Mouse (Mus musculus) liver, embryonic 11.5 days (tissue): ENCODE data around the gene Capn9. TPM values are rescaled to one million over a fixed set of nuclear protein-coding genes. Genes with fewer than 3 reads are reported as not detected.
A peak's percentile ranks its signal among the peaks of the same experiment; 100 is the strongest.

ENCODE experiments used
- ATAC-seq: fragments of 200-750 bp; cut with Nextera tagmentation; replicated peaks from 2 replicates; pipeline ENCODE4 v1.8.0; 2017; ENCODE audit warnings: moderate number of reproducible peaks, mild to moderate bottlenecking, moderate TSS enrichment, moderate library complexity; ENCODE audit not compliant: low FRiP score
- DNase-seq: peaks from one replicate; pipeline ENCODE4 v3.0.0-alpha.2; 2017; ENCODE audit warnings: low spot score
- H3K27ac ChIP-seq: fragments of 300-500 bp; sonication (generic); 2 replicates; pipeline ENCODE4 v1.5.1; 2014; ENCODE audit warnings: mild to moderate bottlenecking, low read depth, low read length, control low read depth
- H3K27me3 ChIP-seq: fragments of 300-500 bp; sonication (generic); replicated peaks from 2 replicates; pipeline ENCODE4 v1.6.1; 2014; ENCODE audit warnings: low read length, mixed read lengths; ENCODE audit not compliant: control insufficient read depth, insufficient read depth
- H3K36me3 ChIP-seq: fragments of 300-500 bp; sonication (generic); 2 replicates; pipeline ENCODE4 v1.6.1; 2014; ENCODE audit warnings: mild to moderate bottlenecking, low read length, moderate library complexity, mixed read lengths; ENCODE audit not compliant: control insufficient read depth, insufficient read depth
- H3K4me1 ChIP-seq: fragments of 300-500 bp; sonication (generic); replicated peaks from 2 replicates; pipeline ENCODE4 v1.6.1; 2014; ENCODE audit warnings: low read length, mixed read lengths; ENCODE audit not compliant: control insufficient read depth, insufficient read depth
- H3K4me2 ChIP-seq: fragments of 300-500 bp; sonication (generic); 2 replicates; pipeline ENCODE4 v1.6.1; 2014; ENCODE audit warnings: mild to moderate bottlenecking, control low read depth, moderate library complexity
- H3K4me3 ChIP-seq: fragments of 300-500 bp; sonication (generic); 2 replicates; pipeline ENCODE4 v1.5.1; 2014; ENCODE audit warnings: low read depth, low read length, control low read depth
- H3K9ac ChIP-seq: fragments of 300-500 bp; sonication (generic); 2 replicates; pipeline ENCODE4 v1.6.1; 2014; ENCODE audit warnings: low read depth, low read length, control low read depth
- H3K9me3 ChIP-seq: fragments of 300-500 bp; sonication (generic); 2 replicates; pipeline ENCODE4 v1.6.1; 2016; ENCODE audit warnings: low read length, inconsistent platforms, mixed read lengths; ENCODE audit not compliant: control insufficient read depth
- WGBS: fragments of 180-500 bp; shearing (Covaris S2); extraction: QIAGEN DNeasy Blood & Tissue Kit; methylation state at CpG from one replicate; pipeline ENCODE4 v1.1.7; 2014; 5-methylcytosine and 5-hydroxymethylcytosine counted together
- polyA plus RNA-seq: library from polyadenylated mRNA; unstranded; fragments of >200 nt; fragmentation: Nextera tagmentation; extraction: Ambion mirVana; gene quantifications from 2 replicates; pipeline ENCODE4 v1.2.1, GENCODE M21; 2014

Gene Capn9
- polyA plus RNA-seq, 1 experiment from 2014 or later: not detected

GRCm38 (mm10) chr8:124557476-124557875 lies 18.4 kb upstream of the Capn9 start:
- Histone ChIP-seq H3K9ac (no peak overlapping the region), H3K27me3 (no peaks in the 10 kb centered on the region), H3K27ac (no peak overlapping the region), H3K4me1 (no peaks in the 10 kb centered on the region; the same call in 1 of the 2 replicates), H3K36me3 (0 out of 2 replicates have a peak, but pooled peaks cover 3% of the 10 kb centered on the region), H3K4me2 (no peak overlapping the region), H3K4me3 (no peak overlapping the region), H3K9me3 (no peaks in the 10 kb centered on the region)
- DNase-seq (no peak), ATAC-seq (no peak)
- WGBS: 61% methylated on average over 5 of the region's 5 CpGs

- Histone ChIP-seq H3K9me3 (no peaks in the 10 kb centered on the region), H3K4me1 (0 out of 2 replicates have a peak, but pooled peaks cover 2% of the 10 kb centered on the region), H3K36me3 (no peaks in the 10 kb centered on the region), H3K4me3 (no peak overlapping the region), H3K4me2 (no peak overlapping the region), H3K27me3 (no peaks in the 10 kb centered on the region), H3K9ac (no peak overlapping the region), H3K27ac (no peak overlapping the region)
- DNase-seq: no peak
- 74% methylated on average over 6 of the region's 6 CpGs for WGBS
- no peak for ATAC-seq
These were observed 8.8 kb upstream of the Capn9 start for GRCm38 (mm10) chr8:124567126-124567525.

- Histone ChIP-seq H3K36me3 (no peaks in the 10 kb centered on the region), H3K27ac (no peak overlapping the region), H3K4me3 (no peak overlapping the region), H3K9me3 (no peaks in the 10 kb centered on the region), H3K27me3 (no peaks in the 10 kb centered on the region), H3K4me1 (0 out of 2 replicates have a peak, but pooled peaks cover 2% of the 10 kb centered on the region), H3K4me2 (no peak overlapping the region), H3K9ac (no peak overlapping the region)
- WGBS: 79% methylated on average over 3 of the region's 3 CpGs
- no peak for ATAC-seq
- no peak for DNase-seq
These were observed 8.3 kb upstream of the Capn9 start for GRCm38 (mm10) chr8:124567584-124567983.

GRCm38 (mm10) chr8:124569100-124569499 lies 6.8 kb upstream of the Capn9 start:
- H3K9ac ChIP-seq: no peak overlapping the region
- H3K9me3 ChIP-seq: no peaks in the 10 kb centered on the region
- H3K27ac ChIP-seq: no peak overlapping the region
- WGBS: 60% methylated on average over 2 of the region's 2 CpGs
- no peak for DNase-seq
- H3K36me3 ChIP-seq: no peaks in the 10 kb centered on the region
- H3K4me2 ChIP-seq: peak overlapping the region; percentile 28
- 0 out of 2 replicates have a peak, but pooled peaks cover 2% of the 10 kb centered on the region for H3K4me1 ChIP-seq
- ATAC-seq: no peak
- H3K4me3 ChIP-seq: no peak overlapping the region
- H3K27me3 ChIP-seq: no peaks in the 10 kb centered on the region

GRCm38 (mm10) chr8:124569593-124569992 lies 6.3 kb upstream of the Capn9 start, which contains the start of gene Agt:
TSS of gene Agt (minus strand) at chr8:124569706.
- Histone ChIP-seq H3K4me3 (no peak within 1 kb of the TSS), H3K4me2 (peak within 1 kb of the TSS; percentile 28), H3K27me3 (no peaks in the 10 kb centered on the region), H3K4me1 (0 out of 2 replicates have a peak, but pooled peaks cover 2% of the 10 kb centered on the region), H3K9me3 (no peaks in the 10 kb centered on the region), H3K9ac (no peak within 1 kb of the TSS), H3K27ac (no peak within 1 kb of the TSS), H3K36me3 (no peaks in the 10 kb centered on the region)
- ATAC-seq: no peak
- 71% methylated on average over 2 of the region's 2 CpGs for WGBS
- DNase-seq: no peak

GRCm38 (mm10) chr8:124571732-124572429 lies 4.0 kb upstream of the Capn9 start:
- WGBS: 70% methylated on average over 8 of the region's 8 CpGs
- Histone ChIP-seq H3K4me2 (no peak overlapping the region), H3K36me3 (no peaks in the 10 kb centered on the region), H3K27me3 (no peaks in the 10 kb centered on the region), H3K4me1 (0 out of 2 replicates have a peak, but pooled peaks cover 2% of the 10 kb centered on the region), H3K9me3 (no peaks in the 10 kb centered on the region), H3K4me3 (no peak overlapping the region), H3K9ac (no peak overlapping the region), H3K27ac (peak overlapping the region; percentile 28)
- no peak for DNase-seq
- ATAC-seq: no peak

GRCm38 (mm10) chr8:124572430-124572775 lies 3.5 kb upstream of the Capn9 start:
- no peaks in the 10 kb centered on the region for H3K27me3 ChIP-seq
- ATAC-seq: no peak
- H3K36me3 ChIP-seq: no peaks in the 10 kb centered on the region
- no peak overlapping the region for H3K4me2 ChIP-seq
- no peak overlapping the region for H3K9ac ChIP-seq
- no peak overlapping the region for H3K27ac ChIP-seq
- H3K4me3 ChIP-seq: no peak overlapping the region
- 0 out of 2 replicates have a peak, but pooled peaks cover 2% of the 10 kb centered on the region for H3K4me1 ChIP-seq
- no peak for DNase-seq
- H3K9me3 ChIP-seq: no peaks in the 10 kb centered on the region

- H3K27me3 ChIP-seq: no peaks in the 10 kb centered on the region
- no peak overlapping the region for H3K4me2 ChIP-seq
- no peaks in the 10 kb centered on the region for H3K36me3 ChIP-seq
- WGBS: 60% methylated on average over 15 of the region's 15 CpGs
- H3K9me3 ChIP-seq: no peaks in the 10 kb centered on the region
- H3K9ac ChIP-seq: no peak overlapping the region
- peak overlapping the region; percentile 0; the same call in 1 of the 2 replicates for H3K27ac ChIP-seq
- DNase-seq (peak; percentile 82), ATAC-seq (peak; percentile 32; the same call in 1 of the 2 replicates)
- no peak overlapping the region for H3K4me3 ChIP-seq
- H3K4me1 ChIP-seq: 0 out of 2 replicates have a peak, but pooled peaks cover 2% of the 10 kb centered on the region
These were observed 2.2 kb upstream of the Capn9 start for GRCm38 (mm10) chr8:124573552-124574340.
